Mouse (Mus musculus) pancreas, adult 10 weeks (tissue): ENCODE data around the gene Igll1. TPM values are rescaled to one million over a fixed set of nuclear protein-coding genes. Genes with fewer than 3 reads are reported as not detected.

Experiments
- polyA plus RNA-seq: library from polyadenylated mRNA; stranded (reverse); fragments of 350-450 nt; fragmentation: Illumina TruSeq; extraction: RNeasy Lipid Tissue Mini Kit (QIAGEN cat#74804); gene quantifications from one replicate; pipeline ENCODE4 v1.2.3, GENCODE M21; 2015; ENCODE audit warnings: low read depth, low replicate concordance; ENCODE audit not compliant: insufficient read depth

Igll1 gene
- polyA plus RNA-seq = not detected

GRCm38 (mm10) chr16:16863978-16864377 lies at the start of gene Igll1:
Gene Igll1 (minus strand): TSS chr16:16863985.

GRCm38 (mm10) chr16:16896382-16897055 lies 32.7 kb upstream of the Igll1 start, which contains the start of gene Ppm1f:
Gene Ppm1f (plus strand): TSS chr16:16896469.

GRCm38 (mm10) chr16:16870617-16871331 lies 7.0 kb upstream of the Igll1 start, which contains the start of the genes Top3b and Vpreb1:
Gene Top3b (plus strand): TSS chr16:16870736.
Gene Vpreb1 (minus strand): TSS chr16:16870843.

GRCm38 (mm10) chr16:16828757-16829615 lies 34.8 kb downstream of the Igll1 start, which contains the start of gene Spag6l:
Gene Spag6l (minus strand): TSS chr16:16829456.

Other genes with a start within 250 kb of the Igll1 start
- not detected for gene Olfr19, start 187.6 kb downstream of the Igll1 start, polyA plus RNA-seq
- gene Spag6l, start 34.5 kb downstream of the Igll1 start, polyA plus RNA-seq = not detected
- gene Top3b, start 6.8 kb upstream of the Igll1 start, polyA plus RNA-seq = 16.3 TPM
- not detected for gene Vpreb1, start 6.9 kb upstream of the Igll1 start, polyA plus RNA-seq
- gene Ppm1f, start 32.5 kb upstream of the Igll1 start, polyA plus RNA-seq = 6.6 TPM
- 13.6 TPM for gene Mapk1, start 119.4 kb upstream of the Igll1 start, polyA plus RNA-seq
- gene Ypel1, start 205.7 kb upstream of the Igll1 start, polyA plus RNA-seq = 0.33 TPM
- gene Ppil2, start 247.3 kb upstream of the Igll1 start, polyA plus RNA-seq = 21.5 TPM